Mouse (Mus musculus) lung, postnatal 0 days (tissue): ENCODE data around the gene Fbxl17.

Source experiments
- CTCF ChIP-seq: IDR thresholded peaks from 2 replicates; pipeline ENCODE4 v1.5.1; 2016; ENCODE audit warnings: antibody characterized with exemption, mild to moderate bottlenecking
- EP300 ChIP-seq: IDR thresholded peaks from 2 replicates; pipeline ENCODE4 v1.6.1; 2016; ENCODE audit warnings: antibody characterized with exemption, mild to moderate bottlenecking, control low read depth

DNA sequence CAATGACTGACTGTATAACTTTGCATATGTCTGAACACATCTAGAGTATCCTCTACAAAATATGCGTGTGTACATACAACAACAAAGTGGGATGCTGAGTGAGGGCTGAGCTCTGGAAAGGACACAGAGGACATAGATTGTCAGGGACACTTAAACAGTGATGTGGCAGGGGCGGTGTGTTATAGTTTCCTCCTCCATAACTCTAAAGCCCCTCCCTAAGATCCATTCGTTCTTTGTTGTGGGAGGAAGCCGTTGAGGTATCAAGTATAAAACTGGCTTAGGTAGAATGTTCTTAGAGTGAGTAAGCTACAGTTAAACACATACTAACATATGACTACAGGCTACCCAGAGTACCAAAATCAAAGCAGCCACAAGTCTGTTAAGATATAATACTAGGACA, 94.3 kb downstream of the Fbxl17 start:
- TF ChIP-seq CTCF (no peak), EP300 (no peak)
